Mouse (Mus musculus): ENCODE measurements around the gene Cpsf7. TPM values are rescaled to one million over a fixed set of nuclear protein-coding genes. Genes with fewer than 3 reads are reported as not detected.

The Cpsf7 gene
- total and polyA plus RNA-seq, 3 experiments = 25.6 to 48.8 (median 28.8) TPM

GRCm38 (mm10) chr19:10560108-10560507, 35.0 kb downstream of the Cpsf7 start:
- no peak for DNase-seq (ENCODE audit: extremely low read depth)
- peaks cover under 1% of the 10 kb centered on the region; the same call in 1 of the 2 replicates for H3K79me2 ChIP-seq (replicated peaks; ENCODE audit: control insufficient read depth, extremely low read depth, insufficient read depth, poor library complexity, severe bottlenecking)
- in situ Hi-C loops (cut with MboI; ENCODE audit: low pct_ligation_motif_present, low pct_unique_long_range_greater_than_20kb, low sequenced_read_pairs) = loop anchor here (5.0 kb wide), 1 partner anchor 42 kb away; no protein-coding TSS in a partner anchor
- H3K4me1 ChIP-seq (ENCODE audit: control insufficient read depth in 1 of 2, insufficient read depth in 2 of 2) = peaks cover 2 to 17% of the 10 kb centered on the region in 2 experiments; a peak in 3 of 4 replicates
- no peaks in the 10 kb centered on the region for H3K9me3 ChIP-seq (replicated peaks; ENCODE audit: low read length)
- no peak overlapping the region for H3K4me2 ChIP-seq (ENCODE audit: insufficient read depth, low read depth, poor library complexity, severe bottlenecking)
- dilution Hi-C loops (cut with MboI; ENCODE audit: extremely low pct_ligation_motif_present, extremely low pct_unique_long_range_greater_than_20kb, low sequenced_read_pairs) = no loop called here
- H3K27me3 ChIP-seq (replicated peaks) = no peaks in the 10 kb centered on the region
- no peak overlapping the region for H3K4me3 ChIP-seq (replicated peaks in 1 of 3; ENCODE audit: low read depth in 2 of 3, low read length in 2 of 3, poor library complexity in 1 of 3)
- no peak overlapping the region for H3K27ac ChIP-seq (ENCODE audit: insufficient read depth, low read depth)
- no peak overlapping the region for H3K9ac ChIP-seq (ENCODE audit: insufficient read depth, low read depth)
- TF ChIP-seq SMC3 (IDR thresholded peaks at IDR 0.05; ENCODE audit: low read depth, low read length) (peak; percentile 72), ZKSCAN1 (IDR thresholded peaks at IDR 0.05; ENCODE audit: borderline replicate concordance, low read depth, low read length) (peak; percentile 59; the same call in 1 of the 2 replicates), MYC (IDR thresholded peaks at IDR 0.05; ENCODE audit: low read depth, low read length) (0 out of 2 replicates have a peak, but pooled peaks have one; percentile 19), JUND (conservative IDR thresholded peaks at IDR 0.05; ENCODE audit: low read depth, low read length) (no peak), ZNF384 (IDR thresholded peaks at IDR 0.05; ENCODE audit: low read depth, low read length) (peak; percentile 91), CTCF (conservative IDR thresholded peaks at IDR 0.05 in 1 of 2, IDR thresholded peaks at IDR 0.05 in 1 of 2; ENCODE audit: low read depth in 2 of 2, low read length in 2 of 2) (peak in 1 of 2 experiments; percentile 77; a peak in 2 of 4 replicates), HCFC1 (IDR thresholded peaks at IDR 0.05; ENCODE audit: low read depth, low read length) (no peak), ZMIZ1 (IDR thresholded peaks at IDR 0.05; ENCODE audit: low read depth, low read length) (no peak), CHD2 (IDR thresholded peaks at IDR 0.05; ENCODE audit: low read length) (no peak), BHLHE40 (IDR thresholded peaks at IDR 0.05; ENCODE audit: low read depth, low read length) (no peak), ELF1 (IDR thresholded peaks at IDR 0.05; ENCODE audit: low read depth, low read length) (no peak), RAD21 (IDR thresholded peaks at IDR 0.05; ENCODE audit: low read depth, low read length) (peak; percentile 81)
- no peaks in the 10 kb centered on the region for H3K36me3 ChIP-seq (replicated peaks in 1 of 2; ENCODE audit: control insufficient read depth in 1 of 2, insufficient read depth in 1 of 2, low read length in 1 of 2)

DNA sequence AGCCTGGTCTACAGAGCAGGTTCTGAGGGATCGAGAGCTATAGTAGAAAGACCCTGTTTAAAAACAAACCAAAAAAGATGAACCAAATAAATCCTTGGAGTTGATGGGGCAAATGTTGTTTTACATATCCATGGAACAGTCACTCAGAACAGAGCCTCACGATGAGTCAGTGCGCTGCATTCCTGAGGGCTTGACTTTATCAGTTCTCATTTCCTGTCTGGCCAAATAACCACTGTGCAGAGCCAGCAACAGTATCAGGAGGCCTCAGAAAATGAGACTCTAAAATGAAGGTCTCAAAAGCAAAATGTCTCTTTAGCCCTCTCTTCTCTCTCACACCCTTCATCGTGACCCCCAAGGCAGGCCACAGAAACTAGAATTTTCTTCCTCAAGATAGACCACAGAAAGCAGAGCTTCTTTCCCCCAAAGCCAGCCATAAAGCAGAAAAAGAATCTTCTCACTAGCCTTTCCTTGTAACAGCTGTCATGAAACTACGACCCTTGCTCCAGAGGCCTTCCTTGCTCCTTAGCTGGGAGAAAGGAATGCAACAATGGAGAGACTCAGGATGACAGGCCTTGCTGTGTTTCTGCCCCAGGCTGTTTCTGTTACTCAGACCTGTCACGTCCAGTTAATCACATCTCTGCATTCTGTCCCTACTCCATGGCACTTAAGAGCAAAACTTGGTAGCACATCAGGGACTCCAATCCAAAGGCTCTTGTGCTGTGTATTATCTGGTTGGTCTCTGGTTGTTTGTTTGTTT, 36.7 kb downstream of the Cpsf7 start:
- no peak for TF ChIP-seq PAX5 (IDR thresholded peaks at IDR 0.05; ENCODE audit: low read length)
- H3K27me3 ChIP-seq (replicated peaks) = no peaks in the 10 kb centered on the region
- in situ Hi-C loops (cut with MboI; ENCODE audit: low pct_ligation_motif_present, low pct_unique_long_range_greater_than_20kb, low sequenced_read_pairs) (loop anchor here (5.0 kb wide), 1 partner anchor 41 kb away; no protein-coding TSS in a partner anchor), dilution Hi-C loops (cut with MboI; ENCODE audit: extremely low pct_ligation_motif_present, extremely low pct_unique_long_range_greater_than_20kb, low sequenced_read_pairs) (no loop called here)
- H3K27ac ChIP-seq (ENCODE audit: insufficient read depth, low read depth) = no peak overlapping the region
- no peak overlapping the region for H3K9ac ChIP-seq (ENCODE audit: insufficient read depth, low read depth)
- no peaks in the 10 kb centered on the region for H3K9me3 ChIP-seq (replicated peaks; ENCODE audit: low read length)
- no peaks in the 10 kb centered on the region for H3K36me3 ChIP-seq (replicated peaks in 1 of 2; ENCODE audit: control insufficient read depth in 1 of 2, insufficient read depth in 1 of 2, low read length in 1 of 2)
- H3K79me2 ChIP-seq (replicated peaks; ENCODE audit: control insufficient read depth, extremely low read depth, insufficient read depth, poor library complexity, severe bottlenecking) = no peaks in the 10 kb centered on the region
- H3K4me2 ChIP-seq (ENCODE audit: insufficient read depth, low read depth, poor library complexity, severe bottlenecking) = no peak overlapping the region
- peaks cover 0 to 12% of the 10 kb centered on the region in 2 experiments; a peak in 2 of 4 replicates for H3K4me1 ChIP-seq (ENCODE audit: control insufficient read depth in 1 of 2, insufficient read depth in 2 of 2)
- no peak for DNase-seq (ENCODE audit: extremely low read depth)
- no peak overlapping the region for H3K4me3 ChIP-seq (replicated peaks in 1 of 3; ENCODE audit: low read depth in 2 of 3, low read length in 2 of 3, poor library complexity in 1 of 3)

Measured in CH12.LX (cell line).